Mouse (Mus musculus) lung, adult 2 months (tissue): ENCODE results near the gene Pdk4. TPM values are rescaled to one million over a fixed set of nuclear protein-coding genes. Genes with fewer than 3 reads are reported as not detected.
A peak's percentile ranks its signal among the peaks of the same experiment; 100 is the strongest.

ENCODE experiments used
- DNase-seq: peaks from one replicate; pipeline ENCODE4 v3.0.0; 2022
- H3K4me1 ChIP-seq: fragments of 200-500 bp; 2 replicates; pipeline ENCODE4 v1.6.1; 2011; ENCODE audit warnings: low read length; ENCODE audit not compliant: control insufficient read depth, insufficient read depth
- H3K4me3 ChIP-seq: fragments of 200-500 bp; replicated peaks from 2 replicates; pipeline ENCODE3; 2011; ENCODE audit warnings: low read depth, mild to moderate bottlenecking, control low read depth, low read length; ENCODE audit errors: extremely low read depth
- CTCF ChIP-seq: fragments of 200-500 bp; IDR thresholded peaks from 2 replicates; pipeline ENCODE4 v1.5.1; 2011; ENCODE audit warnings: mild to moderate bottlenecking, low read length, control low read depth; ENCODE audit not compliant: insufficient read depth
- POLR2A ChIP-seq: fragments of 200-500 bp; IDR thresholded peaks from 2 replicates; pipeline ENCODE4 v1.6.1; 2011; ENCODE audit warnings: low read depth, mild to moderate bottlenecking, control low read depth, low read length, borderline replicate concordance; ENCODE audit errors: extremely low read depth
- WGBS: fragments of 180-500 bp; shearing (Covaris S2); methylation state at CpG from one replicate; pipeline ENCODE4 v1.1.7; 2018; 5-methylcytosine and 5-hydroxymethylcytosine counted together
- polyA plus RNA-seq: library from polyadenylated mRNA; depleted of rRNA; stranded (reverse); fragments of >200 nt; gene quantifications from 2 replicates; pipeline ENCODE4 v1.2.3, GENCODE M21; 2012; rRNA removed

Gene Pdk4
- 18.0 and 36.6 TPM in 2 replicates for polyA plus RNA-seq

DNA sequence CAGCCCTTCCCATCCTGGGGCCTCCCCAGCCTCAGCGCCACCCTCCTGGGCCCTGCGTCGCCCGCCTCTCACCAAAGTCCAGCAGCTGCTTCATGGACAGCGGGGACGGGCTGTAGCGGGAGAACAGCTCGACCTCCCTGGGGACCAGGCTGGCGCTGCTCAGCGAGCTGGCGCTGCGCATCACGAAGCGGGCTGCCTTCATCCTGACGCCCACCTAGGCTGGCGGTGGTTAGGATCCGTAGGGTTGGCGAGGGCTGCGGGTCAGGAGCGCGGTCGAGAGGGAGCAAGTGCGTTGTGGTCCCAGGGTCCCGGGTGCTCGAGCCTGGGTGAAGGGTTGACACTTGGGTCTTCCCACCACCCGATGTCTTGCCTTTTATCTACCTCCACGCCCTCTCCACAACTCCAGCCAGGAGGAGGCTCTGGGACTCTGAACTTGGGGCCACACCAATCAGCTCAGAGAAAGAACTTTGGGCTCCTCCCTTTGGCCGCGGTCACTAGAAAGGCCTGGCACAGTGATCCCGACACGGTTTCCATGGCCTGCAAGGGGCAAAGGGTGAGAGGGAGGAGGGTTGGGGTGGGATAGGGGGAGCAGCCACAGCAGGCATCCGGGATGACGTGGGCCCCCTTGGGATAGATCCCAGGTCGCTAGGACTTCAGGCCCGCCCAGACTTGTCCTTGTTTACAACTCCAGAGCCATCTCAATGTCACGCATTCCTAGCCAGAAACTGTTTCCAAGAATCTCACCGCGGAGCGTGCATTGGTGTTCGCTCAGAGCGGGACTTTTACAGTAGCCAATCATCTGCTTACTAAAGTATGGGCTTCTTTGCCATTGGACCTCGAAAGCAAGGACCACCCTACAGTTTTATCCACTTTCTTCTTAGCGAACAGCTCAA, at the start of gene Pdk4:
Pdk4 (minus strand) TSS at position 349 of the 893 bp plus-strand sequence.
- Histone ChIP-seq H3K4me1 (no peaks in the 10 kb centered on the region), H3K4me3 (peak within 1 kb of the TSS; percentile 75)
- TF ChIP-seq POLR2A: peak; percentile 45; the same call in 1 of the 2 replicates
- TF ChIP-seq CTCF: no peak
- WGBS: 2% methylated on average over 43 of the region's 43 CpGs
- peak; percentile 69 for DNase-seq

DNA sequence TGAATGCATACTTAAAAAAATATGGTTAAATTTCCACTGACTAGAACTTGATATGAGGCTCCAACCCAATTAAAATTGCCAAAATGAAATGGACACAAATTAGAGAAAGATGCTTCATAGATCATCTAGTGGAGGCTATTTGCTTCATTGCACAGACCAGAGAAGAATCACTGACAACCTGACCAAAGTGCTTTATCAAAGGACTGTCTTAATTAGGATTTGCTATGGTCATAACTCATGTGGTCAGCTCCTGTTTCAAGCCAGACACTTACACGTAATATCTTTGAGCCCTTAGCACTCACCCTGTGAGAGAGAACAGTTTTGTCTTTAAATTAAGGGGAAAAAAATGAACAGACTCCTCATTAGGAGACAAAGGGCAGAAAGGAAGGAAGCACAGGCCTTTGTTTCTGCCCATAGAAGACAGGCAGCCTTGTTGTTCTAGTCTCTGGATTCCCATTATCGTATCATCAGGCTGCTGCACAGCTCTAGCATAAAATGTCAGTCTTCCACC, 41.8 kb upstream of the Pdk4 start:
- DNase-seq: no peak
- TF ChIP-seq POLR2A (no peak), CTCF (no peak)
- H3K4me3 ChIP-seq: no peak overlapping the region
- WGBS: 74% methylated on average over 2 of the region's 2 CpGs
- no peaks in the 10 kb centered on the region for H3K4me1 ChIP-seq

DNA sequence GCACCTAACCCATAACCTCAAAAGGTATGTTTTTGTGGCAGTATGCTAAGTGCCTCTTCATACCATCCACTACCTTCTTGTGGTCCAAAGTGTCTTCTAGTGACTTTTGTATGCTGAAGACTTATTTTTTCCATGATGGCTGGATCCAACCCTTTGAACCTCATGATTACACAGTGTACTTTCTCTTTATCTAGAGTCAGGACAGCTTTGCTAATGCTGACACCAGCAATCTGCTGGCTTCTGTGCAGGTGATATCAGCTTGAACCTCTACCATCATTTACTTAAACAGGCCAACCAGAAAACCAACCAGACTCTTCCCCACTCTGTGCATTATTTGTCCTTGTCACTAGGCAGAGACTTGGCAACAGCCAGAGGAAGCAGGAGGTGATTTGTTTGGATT, 39.6 kb upstream of the Pdk4 start:
- no peaks in the 10 kb centered on the region for H3K4me1 ChIP-seq
- no peak for DNase-seq

DNA sequence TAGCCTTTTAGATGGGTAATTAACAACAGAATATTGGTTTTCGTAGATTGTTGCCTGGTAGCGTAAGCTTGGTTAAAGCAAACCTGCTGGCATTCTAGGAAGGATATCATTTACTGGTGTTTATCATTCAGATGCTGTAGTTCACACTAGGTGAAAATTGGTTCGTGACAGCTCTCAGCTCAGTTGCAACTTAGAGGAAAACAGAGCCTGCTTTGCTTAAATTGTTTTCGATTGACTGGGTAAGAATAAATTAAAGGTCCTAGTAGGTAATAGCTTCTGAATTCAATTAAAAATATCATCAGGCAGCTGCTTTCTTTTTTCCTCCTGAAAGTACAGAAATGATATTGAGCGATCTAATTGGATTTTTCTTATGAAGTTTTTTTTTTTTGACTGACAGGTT, 21.0 kb upstream of the Pdk4 start:
- 85% methylated on average over 5 of the region's 5 CpGs for WGBS
- DNase-seq: no peak
- H3K4me1 ChIP-seq: no peaks in the 10 kb centered on the region
- no peak overlapping the region for H3K4me3 ChIP-seq
- TF ChIP-seq POLR2A (no peak), CTCF (no peak)

More for the DNA sequence above, 39.6 kb upstream of the Pdk4 start:
- TF ChIP-seq POLR2A: no peak
- TF ChIP-seq CTCF: no peak
- H3K4me3 ChIP-seq: no peak overlapping the region

DNA sequence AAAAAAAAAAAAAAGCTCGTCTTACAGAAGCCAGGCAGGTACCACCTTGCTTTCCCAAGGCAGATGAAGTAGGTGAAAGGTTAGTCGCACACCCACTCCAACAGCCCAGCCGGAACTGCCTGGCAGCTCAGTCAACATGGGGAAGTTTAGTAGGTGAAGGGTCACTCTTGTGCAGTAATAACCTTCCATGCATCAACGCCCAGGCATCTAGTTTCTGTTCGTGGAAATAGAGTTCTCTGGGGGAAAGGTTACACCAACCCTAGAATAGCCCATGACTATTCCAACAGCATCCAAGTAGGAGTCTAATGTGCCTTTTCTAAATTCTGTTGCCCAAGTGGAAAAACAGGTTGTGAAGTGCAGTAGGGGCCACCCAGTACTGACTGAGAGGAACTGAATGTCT, 13.6 kb upstream of the Pdk4 start:
- peak; percentile 40 for DNase-seq
- H3K4me1 ChIP-seq: peaks cover 13% of the 10 kb centered on the region
- WGBS: 9% methylated on average over 5 of the region's 5 CpGs
- H3K4me3 ChIP-seq: no peak overlapping the region
- TF ChIP-seq CTCF (no peak), POLR2A (no peak)

DNA sequence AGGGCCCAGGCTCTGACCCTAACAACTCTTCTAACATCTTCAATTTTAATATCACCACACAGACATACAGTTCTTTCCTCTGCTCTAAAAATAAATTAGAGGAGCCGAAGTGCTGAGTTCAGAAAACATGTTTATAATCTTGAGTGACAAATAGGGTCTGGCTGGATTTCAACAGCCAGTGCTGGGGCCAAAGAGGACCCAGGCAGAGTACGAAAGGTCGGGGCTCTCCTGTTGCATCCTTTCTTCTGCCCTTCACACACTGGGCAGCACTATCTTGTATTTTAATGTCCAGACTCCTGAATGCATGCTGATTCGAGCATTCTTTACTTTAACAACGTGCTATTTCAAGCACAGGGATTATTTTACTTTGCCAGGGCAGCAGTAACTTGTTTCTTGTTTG, 13.2 kb upstream of the Pdk4 start:
- 5% methylated on average over 5 of the region's 5 CpGs for WGBS

DNA sequence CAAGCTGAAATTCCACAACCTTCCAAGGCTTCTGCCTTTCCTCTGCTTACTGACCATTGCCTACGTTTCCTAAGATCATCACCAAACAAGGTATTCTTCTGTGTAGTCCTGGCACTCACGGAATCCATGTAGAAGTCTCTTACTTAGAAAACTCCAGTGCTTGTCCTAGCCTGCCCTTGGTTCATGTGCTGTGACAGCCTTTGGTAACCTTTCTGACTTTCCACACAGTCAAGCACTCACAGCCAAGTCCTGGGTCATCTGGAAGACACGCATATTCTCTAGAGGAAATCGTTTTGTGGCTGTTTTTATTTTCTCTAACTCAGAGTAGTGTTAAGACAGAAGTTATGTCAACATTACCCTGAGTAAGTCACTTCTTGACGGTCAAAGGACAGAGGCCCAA, 11.7 kb upstream of the Pdk4 start:
- DNase-seq: no peak
- 69% methylated on average over 5 of the region's 5 CpGs for WGBS
- TF ChIP-seq POLR2A: no peak
- no peak for TF ChIP-seq CTCF
- Histone ChIP-seq H3K4me3 (no peak overlapping the region), H3K4me1 (peaks cover 13% of the 10 kb centered on the region)

More for the DNA sequence above, 13.2 kb upstream of the Pdk4 start:
- DNase-seq: no peak
- Histone ChIP-seq H3K4me3 (no peak overlapping the region), H3K4me1 (peaks cover 13% of the 10 kb centered on the region)
- no peak for TF ChIP-seq POLR2A
- TF ChIP-seq CTCF: no peak

DNA sequence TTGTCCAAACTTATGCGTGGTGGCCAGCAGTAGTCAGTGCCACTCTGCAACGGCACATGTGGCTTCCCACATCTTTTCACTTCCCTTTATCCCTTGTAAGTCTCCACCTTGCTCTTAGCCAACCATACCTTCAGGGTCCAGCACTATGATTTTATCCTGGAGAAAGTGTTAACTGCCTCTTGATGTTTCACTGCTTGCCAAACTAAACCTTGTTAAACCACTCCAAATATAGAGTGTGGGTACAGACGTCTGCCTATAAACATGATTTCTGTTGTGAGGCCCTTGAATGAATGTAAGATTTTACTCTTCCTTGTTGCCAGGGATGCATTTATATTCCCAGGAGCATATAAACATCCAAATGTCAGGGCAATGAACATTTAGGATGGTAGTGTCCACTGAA, 10.2 kb upstream of the Pdk4 start:
- no peak for DNase-seq
- Histone ChIP-seq H3K4me3 (no peak overlapping the region), H3K4me1 (peaks cover 13% of the 10 kb centered on the region)
- 77% methylated on average over 3 of the region's 3 CpGs for WGBS
- TF ChIP-seq CTCF (no peak), POLR2A (no peak)

DNA sequence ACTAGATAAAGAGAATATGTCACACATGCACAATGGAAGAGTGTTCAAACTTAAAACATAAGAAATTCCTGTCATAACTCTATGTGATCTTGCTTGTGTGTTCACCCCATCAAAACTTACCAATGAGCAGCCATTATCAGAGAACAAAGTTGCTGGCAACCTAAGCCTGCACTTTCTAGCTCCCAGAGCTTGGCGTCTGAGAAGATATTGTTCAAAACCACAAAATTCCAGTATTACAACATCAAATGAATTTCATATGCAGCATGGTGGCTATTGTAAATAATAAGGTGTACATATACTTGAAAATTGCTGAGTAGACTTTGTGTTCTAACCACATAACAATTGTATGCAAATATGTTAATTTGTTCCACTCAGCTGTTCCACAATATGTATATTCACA, 6.7 kb upstream of the Pdk4 start:
- 61% methylated on average over 1 of the region's 1 CpGs for WGBS
- no peak overlapping the region for H3K4me3 ChIP-seq
- DNase-seq: no peak
- H3K4me1 ChIP-seq: no peaks in the 10 kb centered on the region; the same call in 1 of the 2 replicates
- no peak for TF ChIP-seq CTCF

DNA sequence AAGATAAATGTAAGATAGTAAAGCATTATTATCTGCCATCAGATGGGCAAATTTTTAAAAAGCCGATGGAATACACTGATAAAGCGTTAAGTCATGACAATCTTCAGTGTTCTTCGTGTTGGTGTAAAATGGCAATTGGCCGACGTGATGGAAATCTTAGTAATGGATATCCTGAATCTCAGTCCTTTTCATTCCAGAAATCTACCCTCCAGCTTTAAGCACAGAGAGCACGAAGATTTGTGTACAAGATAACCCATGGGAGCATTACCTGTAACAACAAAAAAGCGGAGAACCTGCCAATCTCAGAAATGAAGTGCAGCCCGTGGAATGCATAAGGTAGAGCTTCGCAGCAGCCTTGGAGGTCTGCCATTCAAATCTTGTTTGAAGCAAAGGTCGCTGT, 5.4 kb upstream of the Pdk4 start:
- no peak overlapping the region for H3K4me3 ChIP-seq
- TF ChIP-seq CTCF (no peak), POLR2A (no peak)
- no peak for DNase-seq
- no peaks in the 10 kb centered on the region for H3K4me1 ChIP-seq
- 86% methylated on average over 10 of the region's 10 CpGs for WGBS
